Mouse (Mus musculus): ENCODE measurements at regions not wholly inside any gene's neighbourhood (a gene's known extent, or its start where the extent isn't known, plus 50 kb on each side); places are given as distances from the start of the nearest gene placed in this dataset.

DNA sequence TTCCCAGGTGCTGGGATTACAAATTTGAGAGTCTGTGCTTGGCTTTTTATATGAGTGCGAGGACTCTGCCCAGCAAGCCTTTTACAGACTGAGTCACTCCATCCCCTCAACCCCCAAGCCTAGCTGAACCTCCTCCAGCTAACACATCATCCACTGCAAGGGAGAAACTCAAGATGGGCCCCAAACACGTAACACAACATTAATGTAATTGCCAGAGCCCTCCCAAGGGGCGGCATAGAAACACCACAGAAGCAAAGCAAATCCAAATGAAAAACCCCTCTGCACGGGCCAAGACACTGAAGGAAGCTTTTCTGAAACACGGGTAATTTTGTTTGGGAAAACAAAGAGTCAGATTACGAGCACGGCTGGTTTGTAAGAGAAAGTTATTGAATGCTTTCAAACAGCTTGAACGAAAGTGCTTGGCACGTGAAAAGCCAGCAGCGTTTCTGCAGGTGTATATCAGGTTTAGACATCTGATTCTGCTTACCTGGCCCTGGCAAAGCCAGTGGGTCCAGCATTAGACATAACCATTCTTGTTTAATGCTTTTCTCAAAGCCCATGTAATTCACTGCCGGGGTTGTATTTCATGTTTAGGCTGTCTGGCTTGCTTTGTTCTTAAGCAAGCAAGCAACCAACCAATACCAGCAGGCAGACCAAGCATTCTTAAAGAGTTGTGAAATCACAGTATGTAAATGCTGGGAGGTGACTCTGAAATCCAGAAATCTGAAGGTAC, 132.8 kb downstream of the Ets2 start:
- H3K4me1 ChIP-seq = peaks cover 56% of the 10 kb centered on the region
- no peak overlapping the region for H3K4me3 ChIP-seq
- H3K36me3 ChIP-seq = no peaks in the 10 kb centered on the region
- H3K9me3 ChIP-seq (replicated peaks) = no peaks in the 10 kb centered on the region
- H3K27ac ChIP-seq = peak overlapping the region; percentile 81
- no peak for DNase-seq (ENCODE audit: low spot score)
- 53% methylated on average over 11 of the region's 11 CpGs for WGBS
- H3K27me3 ChIP-seq (ENCODE audit: low read depth, poor library complexity, severe bottlenecking) = no peaks in the 10 kb centered on the region

- Histone ChIP-seq H3K9me3 (replicated peaks) (no peaks in the 10 kb centered on the region), H3K27ac (peak overlapping the region; percentile 81), H3K4me3 (no peak overlapping the region), H3K4me1 (peaks cover 59% of the 10 kb centered on the region), H3K36me3 (no peaks in the 10 kb centered on the region), H3K27me3 (ENCODE audit: low read depth, poor library complexity, severe bottlenecking) (no peaks in the 10 kb centered on the region)
- DNase-seq (ENCODE audit: low spot score) = no peak
- WGBS = 63% methylated on average over 10 of the region's 10 CpGs
Measured at GRCm38 (mm10) chr16:95833455-95833854, 131.6 kb downstream of the Ets2 start.

GRCm38 (mm10) chr16:95832346-95832739, 130.5 kb downstream of the Ets2 start:
- DNase-seq (ENCODE audit: low spot score) = no peak
- Histone ChIP-seq H3K9me3 (replicated peaks) (no peaks in the 10 kb centered on the region), H3K27ac (peak overlapping the region; percentile 81), H3K27me3 (ENCODE audit: low read depth, poor library complexity, severe bottlenecking) (no peaks in the 10 kb centered on the region), H3K4me1 (peaks cover 52% of the 10 kb centered on the region), H3K4me3 (no peak overlapping the region), H3K36me3 (no peaks in the 10 kb centered on the region)
- 84% methylated on average over 9 of the region's 9 CpGs for WGBS

- no peaks in the 10 kb centered on the region for H3K9me3 ChIP-seq (replicated peaks)
- DNase-seq (ENCODE audit: low spot score) = no peak
- H3K27ac ChIP-seq = peak overlapping the region; percentile 81
- H3K4me1 ChIP-seq = peaks cover 57% of the 10 kb centered on the region
- H3K27me3 ChIP-seq (ENCODE audit: low read depth, poor library complexity, severe bottlenecking) = no peaks in the 10 kb centered on the region
- H3K4me3 ChIP-seq = no peak overlapping the region
- H3K36me3 ChIP-seq = no peaks in the 10 kb centered on the region
- 62% methylated on average over 11 of the region's 11 CpGs for WGBS
Measured at GRCm38 (mm10) chr16:95831566-95832345, 129.9 kb downstream of the Ets2 start.

DNA sequence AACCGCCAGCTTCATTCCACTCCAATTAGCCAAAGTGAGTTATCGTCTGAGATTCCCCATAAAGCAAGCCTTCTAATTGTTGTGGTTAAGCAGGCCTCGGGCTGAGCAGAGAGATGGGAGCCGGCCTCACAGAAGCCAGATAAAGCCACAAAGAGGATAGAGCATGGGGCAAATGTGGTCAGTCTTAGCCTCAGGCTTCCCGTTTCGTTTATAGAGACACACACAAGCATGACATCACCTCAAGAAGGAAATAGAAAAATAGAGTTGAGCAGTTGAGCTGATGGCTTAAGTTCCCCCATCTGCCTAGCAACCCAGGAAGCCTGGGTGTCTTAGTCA, 125.5 kb downstream of the Ets2 start:
- Histone ChIP-seq H3K9me3 (replicated peaks) (no peaks in the 10 kb centered on the region), H3K27ac (peak overlapping the region; percentile 63), H3K4me1 (peaks cover 65% of the 10 kb centered on the region), H3K36me3 (no peaks in the 10 kb centered on the region), H3K27me3 (ENCODE audit: low read depth, poor library complexity, severe bottlenecking) (no peaks in the 10 kb centered on the region), H3K4me3 (no peak overlapping the region)
- 79% methylated on average over 6 of the region's 6 CpGs for WGBS
- DNase-seq (ENCODE audit: low spot score) = no peak

DNA sequence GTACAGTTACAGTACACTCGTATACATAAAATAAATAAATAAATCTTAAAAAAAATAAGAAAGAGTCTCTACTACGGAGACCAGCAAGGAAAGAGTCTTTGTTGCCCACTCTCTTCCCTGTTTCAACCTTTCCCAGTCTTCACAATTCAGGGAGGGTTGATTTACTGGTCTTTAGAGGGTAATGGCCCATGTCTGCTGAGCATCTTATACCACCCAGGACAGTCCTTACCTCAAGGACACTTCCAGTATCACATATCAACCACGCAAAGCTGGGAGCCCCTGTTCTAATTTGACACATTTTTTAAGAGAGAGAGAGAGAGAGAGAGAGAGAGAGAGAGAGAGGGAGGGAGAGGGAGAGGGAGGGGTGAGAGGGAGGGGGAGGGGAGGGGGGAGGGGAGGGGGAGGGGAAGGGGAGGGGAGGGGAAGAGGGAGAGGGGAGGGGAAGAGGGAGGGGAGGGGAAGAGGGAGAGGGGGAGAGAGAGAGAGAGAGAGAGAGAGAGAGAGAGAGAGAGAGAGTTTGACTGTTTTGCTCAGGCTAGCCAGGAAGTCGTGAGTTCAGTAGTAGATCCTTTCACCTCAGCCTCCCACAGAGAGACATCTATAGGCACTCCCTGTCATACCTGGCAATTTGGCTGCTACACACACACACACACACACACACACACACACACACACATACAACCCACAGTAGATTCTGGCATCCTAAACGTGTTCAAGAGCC, 125.0 kb downstream of the Ets2 start:
- DNase-seq (ENCODE audit: low spot score) = no peak
- Histone ChIP-seq H3K4me1 (peaks cover 63% of the 10 kb centered on the region), H3K27me3 (ENCODE audit: low read depth, poor library complexity, severe bottlenecking) (no peaks in the 10 kb centered on the region), H3K4me3 (no peak overlapping the region), H3K27ac (peak overlapping the region; percentile 63), H3K36me3 (no peaks in the 10 kb centered on the region), H3K9me3 (replicated peaks) (no peaks in the 10 kb centered on the region)
- 78% methylated on average over 5 of the region's 5 CpGs for WGBS

GRCm38 (mm10) chr16:95825723-95826122, 123.8 kb downstream of the Ets2 start:
- H3K4me3 ChIP-seq = no peak overlapping the region
- H3K36me3 ChIP-seq = no peaks in the 10 kb centered on the region
- DNase-seq (ENCODE audit: low spot score) = no peak
- 56% methylated on average over 5 of the region's 5 CpGs for WGBS
- H3K27me3 ChIP-seq (ENCODE audit: low read depth, poor library complexity, severe bottlenecking) = no peaks in the 10 kb centered on the region
- no peaks in the 10 kb centered on the region for H3K9me3 ChIP-seq (replicated peaks)
- peaks cover 56% of the 10 kb centered on the region for H3K4me1 ChIP-seq
- H3K27ac ChIP-seq = peak overlapping the region; percentile 87

DNA sequence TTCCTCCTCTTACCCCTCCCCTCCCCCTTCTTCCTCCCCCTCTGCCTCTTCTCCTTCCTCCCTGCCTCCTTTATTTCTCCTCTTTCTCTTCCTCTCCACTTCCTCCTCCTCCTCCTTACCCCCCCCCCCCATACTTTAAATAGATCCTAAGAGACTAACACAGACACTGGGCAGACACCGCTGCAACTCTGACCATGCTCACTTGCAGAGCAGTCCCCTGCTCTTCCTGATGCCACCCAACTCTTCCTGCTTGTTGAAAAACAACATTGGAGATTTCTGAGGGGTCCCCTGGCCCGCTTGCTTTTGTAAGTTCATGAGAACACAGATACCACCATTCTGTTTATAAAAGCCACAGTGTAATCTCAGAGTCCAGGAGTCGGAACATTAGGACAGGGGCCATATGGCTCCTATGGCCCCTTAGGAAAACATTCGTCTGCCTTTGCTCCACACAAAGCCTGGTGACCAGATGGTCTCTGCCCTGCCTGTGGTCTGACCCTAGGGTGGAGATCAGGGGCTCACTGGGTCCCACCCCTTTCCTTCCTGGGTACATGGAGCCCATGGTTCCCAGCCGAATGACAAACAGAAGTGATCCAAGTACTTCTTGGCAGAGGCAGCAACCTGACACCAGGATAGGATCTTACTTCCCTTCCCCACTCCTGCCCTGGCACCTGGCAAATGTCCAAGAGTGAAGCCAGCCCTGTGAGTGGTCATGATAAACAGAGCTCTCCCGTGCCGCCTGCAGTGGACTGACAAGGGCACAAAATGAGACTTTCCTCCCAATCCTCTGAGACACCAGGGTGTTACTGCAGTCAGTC, 123.1 kb downstream of the Ets2 start:
- Histone ChIP-seq H3K9me3 (replicated peaks) (no peaks in the 10 kb centered on the region), H3K27me3 (ENCODE audit: low read depth, poor library complexity, severe bottlenecking) (no peaks in the 10 kb centered on the region), H3K36me3 (no peaks in the 10 kb centered on the region), H3K27ac (peak overlapping the region; percentile 87), H3K4me3 (peak overlapping the region; percentile 19; the same call in 1 of the 2 replicates), H3K4me1 (peaks cover 51% of the 10 kb centered on the region)
- peak; percentile 66 for DNase-seq (ENCODE audit: low spot score)
- 12% methylated on average over 7 of the region's 7 CpGs for WGBS

GRCm38 (mm10) chr16:95823803-95824202, 121.9 kb downstream of the Ets2 start:
- Histone ChIP-seq H3K27me3 (ENCODE audit: low read depth, poor library complexity, severe bottlenecking) (no peaks in the 10 kb centered on the region), H3K4me3 (no peak overlapping the region), H3K36me3 (no peaks in the 10 kb centered on the region), H3K9me3 (replicated peaks) (no peaks in the 10 kb centered on the region), H3K27ac (peak overlapping the region; percentile 87), H3K4me1 (peaks cover 47% of the 10 kb centered on the region)
- 63% methylated on average over 6 of the region's 6 CpGs for WGBS
- DNase-seq (ENCODE audit: low spot score) = no peak

GRCm38 (mm10) chr16:95821080-95821479, 119.2 kb downstream of the Ets2 start:
- no peak for DNase-seq (ENCODE audit: low spot score)
- H3K27me3 ChIP-seq (ENCODE audit: low read depth, poor library complexity, severe bottlenecking) = no peaks in the 10 kb centered on the region
- peak overlapping the region; percentile 71 for H3K27ac ChIP-seq
- H3K9me3 ChIP-seq (replicated peaks) = peaks cover 7% of the 10 kb centered on the region; the same call in 1 of the 2 replicates
- H3K4me1 ChIP-seq = peaks cover 40% of the 10 kb centered on the region
- no peak overlapping the region for H3K4me3 ChIP-seq
- H3K36me3 ChIP-seq = 0 out of 2 replicates have a peak, but pooled peaks cover 3% of the 10 kb centered on the region
- WGBS = 93% methylated on average over 7 of the region's 7 CpGs

GRCm38 (mm10) chr16:95820606-95821005, 118.7 kb downstream of the Ets2 start:
- no peak overlapping the region for H3K27ac ChIP-seq
- peaks cover 7% of the 10 kb centered on the region; the same call in 1 of the 2 replicates for H3K9me3 ChIP-seq (replicated peaks)
- WGBS = 81% methylated on average over 8 of the region's 8 CpGs
- peaks cover 36% of the 10 kb centered on the region for H3K4me1 ChIP-seq
- DNase-seq (ENCODE audit: low spot score) = no peak
- no peak overlapping the region for H3K4me3 ChIP-seq
- 0 out of 2 replicates have a peak, but pooled peaks cover 3% of the 10 kb centered on the region for H3K36me3 ChIP-seq
- no peaks in the 10 kb centered on the region for H3K27me3 ChIP-seq (ENCODE audit: low read depth, poor library complexity, severe bottlenecking)

DNA sequence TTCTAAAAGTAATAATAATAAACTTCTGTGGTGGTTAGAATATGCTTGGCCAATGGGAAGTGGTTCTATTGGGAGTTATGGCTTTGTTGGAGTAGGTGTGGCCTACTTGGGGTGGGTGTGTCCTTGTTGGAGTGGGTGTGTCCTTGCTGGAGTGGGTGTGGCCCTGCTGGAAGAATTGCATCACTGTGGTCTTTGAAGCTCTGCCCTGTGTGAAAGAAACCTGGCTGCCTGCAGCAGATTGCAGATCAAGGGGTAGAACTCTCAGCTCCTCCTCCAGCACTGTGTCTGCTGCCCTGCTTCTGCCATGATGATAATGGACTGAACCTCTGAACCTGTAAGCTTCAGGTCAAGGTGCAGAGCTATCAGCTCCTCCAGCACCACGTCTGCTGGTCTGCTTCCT, 118.1 kb downstream of the Ets2 start:
- peaks cover 30% of the 10 kb centered on the region for H3K4me1 ChIP-seq
- H3K9me3 ChIP-seq (replicated peaks) = peaks cover 7% of the 10 kb centered on the region; the same call in 1 of the 2 replicates
- H3K4me3 ChIP-seq = no peak overlapping the region
- DNase-seq (ENCODE audit: low spot score) = no peak
- H3K27me3 ChIP-seq (ENCODE audit: low read depth, poor library complexity, severe bottlenecking) = no peaks in the 10 kb centered on the region
- H3K36me3 ChIP-seq = 0 out of 2 replicates have a peak, but pooled peaks cover 3% of the 10 kb centered on the region
- 54% methylated on average over 1 of the region's 1 CpGs for WGBS
- peak overlapping the region; percentile 15; the same call in 1 of the 2 replicates for H3K27ac ChIP-seq
